Mouse (Mus musculus) testis, adult 2 months (tissue): ENCODE measurements around the gene Gak.
A peak's percentile ranks its signal among the peaks of the same experiment; 100 is the strongest.

ENCODE experiments used
- CTCF ChIP-seq: fragments of 200-500 bp; IDR thresholded peaks from 2 replicates; pipeline ENCODE4 v1.5.1; 2012; ENCODE audit warnings: low read depth, mild to moderate bottlenecking, inconsistent platforms, low read length, moderate library complexity; ENCODE audit not compliant: control insufficient read depth, insufficient read depth, insufficient replicate concordance
- POLR2A ChIP-seq: fragments of 200-500 bp; IDR thresholded peaks from 2 replicates; pipeline ENCODE4 v1.6.1; 2012; ENCODE audit warnings: low read depth, mild to moderate bottlenecking, inconsistent platforms, low read length, moderate library complexity; ENCODE audit not compliant: control insufficient read depth

DNA sequence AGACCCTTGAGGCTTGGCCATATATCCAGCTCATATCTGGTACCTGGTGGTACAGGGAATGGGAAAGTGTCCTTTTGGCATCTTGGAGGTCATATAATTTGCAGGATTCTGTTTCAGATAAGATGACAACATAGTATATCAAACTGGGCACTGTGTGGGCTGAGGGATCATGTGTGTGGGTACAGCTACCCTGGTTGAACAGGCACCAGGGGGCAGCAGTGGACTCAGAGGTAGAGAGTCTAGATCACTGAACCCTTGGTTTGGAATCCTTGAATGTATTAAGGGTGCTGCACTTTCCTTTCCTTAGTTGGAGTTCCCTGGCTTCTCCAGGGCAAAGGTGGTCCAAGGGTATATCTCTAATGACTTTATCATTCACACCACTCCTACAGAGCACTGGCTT, 41.2 kb upstream of the Gak start:
- TF ChIP-seq CTCF (peak; percentile 41; the same call in 1 of the 2 replicates), POLR2A (no peak)
